Mouse (Mus musculus) hindbrain, postnatal 0 days (tissue): ENCODE data around the gene Gm17660. TPM values are rescaled to one million over a fixed set of nuclear protein-coding genes. Genes with fewer than 3 reads are reported as not detected.

ENCODE experiments used
- ATAC-seq: fragments of 200-750 bp; cut with Nextera tagmentation; 2 replicates; pipeline ENCODE4 v1.8.0; 2017; ENCODE audit warnings: mild to moderate bottlenecking, moderate TSS enrichment, moderate library complexity
- DNase-seq: peaks from one replicate; pipeline ENCODE4 v3.0.0-alpha.2; 2015; ENCODE audit warnings: low spot score
- H3K27ac ChIP-seq: fragments of 300-500 bp; sonication (generic); 2 replicates; pipeline ENCODE4 v1.5.1; 2014; ENCODE audit warnings: mild to moderate bottlenecking
- H3K27me3 ChIP-seq: fragments of 300-500 bp; sonication (generic); 2 replicates; pipeline ENCODE4 v1.6.1; 2014; ENCODE audit warnings: low read length, mixed read lengths; ENCODE audit not compliant: insufficient read depth
- H3K36me3 ChIP-seq: fragments of 300-500 bp; sonication (generic); 2 replicates; pipeline ENCODE4 v1.6.1; 2014; ENCODE audit warnings: low read length, mixed read lengths; ENCODE audit not compliant: insufficient read depth
- H3K4me1 ChIP-seq: fragments of 300-500 bp; sonication (generic); 2 replicates; pipeline ENCODE4 v1.6.1; 2014; ENCODE audit warnings: antibody characterized with exemption, low read length, mixed read lengths; ENCODE audit not compliant: insufficient read depth
- H3K4me2 ChIP-seq: fragments of 300-500 bp; sonication (generic); 2 replicates; pipeline ENCODE4 v1.6.1; 2014; ENCODE audit warnings: low read depth, mild to moderate bottlenecking, low read length, moderate library complexity, mixed read lengths
- H3K4me3 ChIP-seq: fragments of 300-500 bp; sonication (generic); 2 replicates; pipeline ENCODE4 v1.5.1; 2014; ENCODE audit warnings: low read length
- H3K9ac ChIP-seq: fragments of 300-500 bp; sonication (generic); replicated peaks from 2 replicates; pipeline ENCODE4 v1.6.1; 2014; ENCODE audit warnings: mild to moderate bottlenecking, low read length, moderate library complexity, mixed read lengths
- H3K9me3 ChIP-seq: fragments of 300-500 bp; sonication (generic); 2 replicates; pipeline ENCODE4 v1.6.1; 2016; ENCODE audit warnings: low read length, mixed read lengths
- CTCF ChIP-seq: IDR thresholded peaks from 2 replicates; pipeline ENCODE4 v1.5.1; 2016; ENCODE audit warnings: antibody characterized with exemption, control low read depth, low read depth
- WGBS: fragments of 180-500 bp; shearing (Covaris S2); extraction: QIAGEN DNeasy Blood & Tissue Kit; methylation state at CpG from one replicate; pipeline ENCODE4 v1.1.7; 2014; 5-methylcytosine and 5-hydroxymethylcytosine counted together
- polyA plus RNA-seq: library from polyadenylated mRNA; unstranded; fragments of >200 nt; fragmentation: Nextera tagmentation; extraction: Ambion mirVana; gene quantifications from 2 replicates; pipeline ENCODE4 v1.2.1, GENCODE M21; 2015
- total RNA-seq: library from RNA; depleted of rRNA; stranded (reverse); fragments of >200 nt; gene quantifications from 2 replicates; pipeline ENCODE4 v1.2.3, GENCODE M21; 2014

Gene Gm17660
- total and polyA plus RNA-seq, 2 experiments from 2014 or later = 0.58 to 0.61 TPM

DNA sequence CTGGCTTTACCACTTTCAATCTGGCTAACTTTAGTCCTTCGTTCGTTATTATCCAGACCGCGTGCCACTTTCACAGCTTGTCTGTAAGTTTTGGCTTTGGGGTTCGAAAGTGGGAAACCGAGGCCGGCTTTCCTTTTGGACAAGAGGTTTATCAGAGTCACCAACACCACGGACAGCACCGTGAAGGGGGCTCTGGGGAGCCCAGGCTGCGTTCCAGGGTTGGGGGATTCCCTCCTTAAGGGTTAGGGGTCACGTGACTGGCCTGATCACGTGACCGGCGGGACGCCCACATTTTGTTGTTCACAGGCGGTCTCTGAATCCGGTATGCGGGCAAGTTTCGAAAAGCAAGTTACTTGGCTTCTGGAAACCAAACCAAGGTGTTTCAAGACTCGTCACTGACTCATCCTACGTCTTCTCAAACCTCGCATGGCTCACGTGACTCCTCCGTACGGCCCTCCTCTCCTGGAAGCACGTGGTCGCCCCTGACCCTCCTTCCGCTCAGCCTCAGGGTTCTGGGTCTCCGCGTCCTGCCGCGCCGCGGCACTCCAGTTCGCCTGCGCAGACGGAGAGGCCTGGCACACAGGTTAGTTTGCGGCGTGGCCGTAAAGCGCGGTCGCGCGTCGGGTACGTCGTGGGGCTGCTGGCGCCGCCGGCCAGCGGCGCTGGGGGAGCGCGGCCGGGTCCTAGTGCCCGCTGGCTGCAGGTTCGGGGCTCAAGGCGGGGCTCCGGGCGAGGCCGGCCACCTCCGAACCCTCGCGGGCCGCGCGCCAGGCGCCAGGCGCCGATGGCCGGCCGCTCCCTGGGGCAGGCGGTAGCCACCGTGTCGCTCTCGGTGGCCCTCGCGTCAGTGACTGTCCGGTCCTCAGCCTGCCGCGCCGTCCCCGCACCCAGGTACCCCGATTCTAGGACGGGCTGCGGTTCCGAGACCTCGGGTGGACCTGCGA is 30.9 kb downstream of the Gm17660 start, which contains the start of gene Nudt9:
Nudt9 (plus strand) TSS at position 51 of the 944 bp plus-strand sequence.
- peak; percentile 99 for DNase-seq
- 6% methylated on average over 81 of the region's 90 CpGs for WGBS
- TF ChIP-seq CTCF = peak; percentile 14; the same call in 1 of the 2 replicates

DNA sequence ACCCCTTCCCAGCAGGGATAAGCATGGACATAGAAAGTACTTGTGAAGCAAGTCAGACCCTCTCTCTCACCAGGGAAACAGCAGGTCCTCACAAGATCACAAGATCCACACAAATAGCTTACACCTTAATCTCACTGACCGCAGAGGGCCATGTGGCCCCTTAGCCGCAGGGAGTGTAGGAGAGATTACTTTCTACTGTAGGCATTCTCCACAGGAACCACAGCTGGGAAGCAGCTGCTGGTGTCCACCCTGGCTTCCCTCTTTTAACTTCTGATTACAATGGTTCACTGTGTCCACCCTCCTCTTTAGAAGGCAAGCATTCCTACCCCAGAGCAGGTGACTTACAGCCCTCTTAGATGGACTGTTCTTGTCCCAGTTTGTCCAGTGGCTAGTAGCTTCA is 33.7 kb downstream of the Gm17660 start:
- Histone ChIP-seq H3K27me3 (no peaks in the 10 kb centered on the region), H3K9me3 (no peaks in the 10 kb centered on the region), H3K4me3 (no peak overlapping the region), H3K4me2 (no peak overlapping the region), H3K27ac (no peak overlapping the region), H3K36me3 (no peaks in the 10 kb centered on the region), H3K4me1 (0 out of 2 replicates have a peak, but pooled peaks cover 5% of the 10 kb centered on the region), H3K9ac (no peak overlapping the region)
- TF ChIP-seq CTCF = no peak
- ATAC-seq (no peak), DNase-seq (no peak)
- WGBS = 71% methylated on average over 2 of the region's 2 CpGs

More for the DNA sequence above, 30.9 kb downstream of the Gm17660 start, which contains the start of gene Nudt9:
- Histone ChIP-seq H3K36me3 (peaks cover 2% of the 10 kb centered on the region; the same call in 1 of the 2 replicates), H3K4me2 (peak within 1 kb of the TSS; percentile 76), H3K27me3 (no peaks in the 10 kb centered on the region), H3K4me1 (0 out of 2 replicates have a peak, but pooled peaks cover 5% of the 10 kb centered on the region), H3K9ac (peak within 1 kb of the TSS; percentile 81), H3K27ac (peak within 1 kb of the TSS; percentile 84), H3K4me3 (peak within 1 kb of the TSS; percentile 90), H3K9me3 (no peaks in the 10 kb centered on the region)
- ATAC-seq = peak; percentile 99

DNA sequence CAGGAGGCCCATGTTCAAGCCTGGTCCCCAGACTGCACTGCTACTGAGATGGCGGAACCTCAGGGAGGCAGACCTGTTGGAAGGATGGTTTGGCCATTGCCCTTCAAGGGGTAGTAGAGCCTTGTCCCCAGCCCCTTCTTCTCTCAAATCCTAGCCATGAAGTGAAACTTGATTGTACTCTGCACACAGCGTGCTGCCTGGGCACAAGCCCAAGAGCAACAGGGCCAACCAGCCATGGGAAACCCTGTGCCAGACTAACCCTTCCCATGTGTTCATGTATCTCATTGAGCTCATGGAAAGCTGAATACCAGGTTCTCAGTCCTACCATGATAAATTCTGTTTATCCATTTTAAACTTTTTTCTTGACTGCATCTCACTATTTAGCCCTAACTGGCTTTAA is 34.5 kb downstream of the Gm17660 start:
- no peak for ATAC-seq
- H3K27ac ChIP-seq = no peak overlapping the region
- WGBS = 72% methylated on average over 2 of the region's 2 CpGs
- no peaks in the 10 kb centered on the region for H3K27me3 ChIP-seq
- H3K4me2 ChIP-seq = no peak overlapping the region
- 0 out of 2 replicates have a peak, but pooled peaks cover 5% of the 10 kb centered on the region for H3K4me1 ChIP-seq
- H3K9ac ChIP-seq = no peak overlapping the region
- no peak overlapping the region for H3K4me3 ChIP-seq
- TF ChIP-seq CTCF = no peak
- H3K36me3 ChIP-seq = no peaks in the 10 kb centered on the region
- H3K9me3 ChIP-seq = no peaks in the 10 kb centered on the region
- no peak for DNase-seq

DNA sequence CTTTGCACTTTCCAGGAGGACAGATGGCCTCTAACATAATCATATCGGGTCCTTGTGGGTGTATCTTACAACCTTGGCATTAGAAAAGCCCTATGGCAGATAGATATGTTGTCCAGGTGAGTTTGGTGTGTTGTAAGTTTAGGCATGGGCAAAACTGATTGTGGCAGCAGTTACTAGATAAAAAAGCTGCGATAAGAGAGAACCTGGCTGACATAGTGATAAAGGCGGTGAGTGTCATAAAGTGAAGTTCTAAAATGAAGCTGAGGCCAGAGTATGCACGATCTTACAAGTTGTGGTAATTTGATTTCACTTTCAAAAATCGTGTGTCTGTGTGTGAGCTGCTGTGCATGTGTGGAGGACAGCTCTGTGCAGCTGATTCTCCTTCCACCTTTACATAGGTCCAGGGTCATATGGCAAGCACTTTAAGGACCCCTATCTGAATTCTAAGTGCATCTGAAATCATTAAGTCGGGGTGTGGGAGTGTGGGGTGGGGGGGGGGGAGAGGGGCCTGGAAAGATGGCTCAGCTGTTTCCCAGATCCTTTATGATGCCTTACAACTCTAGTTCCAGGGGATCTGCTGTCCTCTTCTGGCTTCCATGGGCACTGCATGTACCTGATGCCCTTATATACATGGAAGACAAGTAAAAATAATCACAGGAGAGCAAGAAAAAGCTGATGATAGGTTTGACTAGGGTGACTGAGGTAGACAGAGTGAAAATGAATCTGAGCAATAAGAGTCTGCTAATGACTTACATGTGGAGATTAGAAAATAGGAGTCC is 38.1 kb downstream of the Gm17660 start:
- DNase-seq (peak; percentile 56), ATAC-seq (peak; percentile 70)
- WGBS = 70% methylated on average over 6 of the region's 6 CpGs
- Histone ChIP-seq H3K27ac (no peak overlapping the region), H3K36me3 (no peaks in the 10 kb centered on the region), H3K27me3 (no peaks in the 10 kb centered on the region), H3K4me1 (no peaks in the 10 kb centered on the region), H3K9ac (no peak overlapping the region), H3K4me2 (no peak overlapping the region), H3K9me3 (no peaks in the 10 kb centered on the region), H3K4me3 (no peak overlapping the region)
- TF ChIP-seq CTCF = peak; percentile 80

DNA sequence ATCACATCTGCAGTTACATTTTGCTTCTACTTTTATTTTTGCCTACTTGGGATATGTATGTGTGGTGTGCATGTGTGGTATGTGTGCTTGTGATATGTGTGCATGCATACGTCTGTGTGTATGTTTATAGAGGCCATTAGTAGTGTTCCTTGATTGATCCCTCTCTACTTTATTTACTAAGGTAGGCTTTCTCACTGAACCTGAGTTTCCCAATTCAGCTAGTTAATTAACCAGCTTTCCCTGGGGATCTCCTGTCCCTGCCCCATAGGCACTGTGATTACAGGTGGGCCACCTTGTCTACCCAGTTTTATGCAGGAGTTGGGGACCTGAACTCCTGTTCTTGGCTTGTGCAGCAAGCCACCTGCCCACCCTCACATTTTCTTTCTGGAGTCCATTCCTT is 40.7 kb downstream of the Gm17660 start:
- DNase-seq = no peak
- TF ChIP-seq CTCF = no peak
- no peak for ATAC-seq
- Histone ChIP-seq H3K9me3 (no peaks in the 10 kb centered on the region), H3K36me3 (no peaks in the 10 kb centered on the region), H3K4me3 (no peak overlapping the region), H3K4me1 (no peaks in the 10 kb centered on the region), H3K27me3 (no peaks in the 10 kb centered on the region), H3K9ac (no peak overlapping the region), H3K4me2 (no peak overlapping the region), H3K27ac (no peak overlapping the region)
- 95% methylated on average over 1 of the region's 1 CpGs for WGBS

DNA sequence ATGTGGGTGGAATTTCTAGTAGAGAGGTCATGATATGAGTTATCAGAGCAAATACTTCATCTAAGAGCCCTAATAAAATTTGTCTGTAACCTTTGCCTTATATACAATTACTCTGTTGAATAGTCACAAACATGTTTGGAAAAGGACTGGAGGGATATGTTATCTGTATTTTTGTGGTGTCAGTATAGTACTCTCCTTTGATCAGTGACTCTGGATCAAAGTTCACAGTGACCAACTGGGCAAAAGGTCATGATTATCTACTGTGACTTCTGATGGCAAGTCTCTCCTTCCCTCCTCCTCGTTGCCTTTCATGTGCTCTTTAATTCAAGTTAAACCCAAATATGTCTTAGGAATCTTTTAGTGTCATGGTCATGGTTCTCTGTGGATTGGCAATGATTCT is 41.6 kb downstream of the Gm17660 start:
- Histone ChIP-seq H3K27ac (no peak overlapping the region), H3K27me3 (no peaks in the 10 kb centered on the region), H3K4me1 (no peaks in the 10 kb centered on the region), H3K4me3 (no peak overlapping the region), H3K4me2 (no peak overlapping the region), H3K36me3 (no peaks in the 10 kb centered on the region), H3K9me3 (no peaks in the 10 kb centered on the region), H3K9ac (no peak overlapping the region)
- TF ChIP-seq CTCF = no peak
- no peak for ATAC-seq
- 56% methylated on average over 1 of the region's 1 CpGs for WGBS
- no peak for DNase-seq
